8 mouse cellular contexts compared by ENCODE assay signal in the genomic region with DNA sequence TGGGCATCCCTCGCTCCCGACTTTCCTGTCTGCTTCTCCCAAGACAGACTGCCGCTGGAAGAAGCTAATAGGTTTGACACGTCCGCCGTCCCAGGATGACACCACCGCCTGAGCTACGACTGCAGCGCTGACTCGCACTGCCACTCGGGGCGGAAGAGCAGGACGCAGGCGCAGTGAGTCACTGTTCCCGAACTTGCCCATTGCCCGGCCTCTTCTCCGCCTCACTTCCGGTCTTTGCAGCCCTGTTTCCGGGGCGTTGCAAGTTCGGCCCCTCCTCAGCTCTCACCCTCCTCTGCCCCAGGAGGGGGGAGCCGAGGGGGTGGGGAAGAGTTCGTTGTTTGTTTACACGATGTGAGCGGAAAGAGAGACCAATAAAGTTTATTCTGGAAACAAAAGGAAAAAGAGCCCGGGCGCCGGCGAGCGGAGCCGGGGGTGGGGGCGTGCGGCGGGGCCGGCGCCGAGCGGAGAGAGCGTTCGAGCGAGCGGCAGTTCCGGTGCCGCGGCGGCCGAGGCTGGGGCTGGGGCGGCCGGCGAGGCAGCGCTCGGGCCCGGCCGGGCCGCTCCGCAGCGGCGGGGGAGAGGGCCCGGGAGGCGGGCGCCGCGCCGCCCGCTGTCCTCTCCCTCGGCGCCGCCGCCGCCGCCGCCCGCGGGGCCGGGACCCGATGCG. TPM values are rescaled to one million over a fixed set of nuclear protein-coding genes. Genes with fewer than 3 reads are reported as not detected.
DNase-seq lines count a peak whose midpoint lies in the region; ATAC-seq and TF ChIP-seq lines count a peak whose summit lies in the region.

No protein-coding gene starts in this region.

- H3K4me3 ChIP-seq in gastrocnemius, adult 2 months: peak overlapping the region; percentile 96
- H3K4me3 ChIP-seq in hindbrain, postnatal 0 days (ENCODE audit: low read length): peak overlapping the region; percentile 92
- peak overlapping the region; percentile 94 for H3K4me3 ChIP-seq in left cerebral cortex, adult 2 months

- no peaks in the 10 kb centered on the region for H3K36me3 ChIP-seq in hindbrain, postnatal 0 days (ENCODE audit: insufficient read depth, low read length)

- no peaks in the 10 kb centered on the region for H3K9me3 ChIP-seq in hindbrain, postnatal 0 days (ENCODE audit: low read length)

- intact Hi-C loops in gastrocnemius, adult 2 months (cut with DNase I): loop anchor here (5.0 kb wide), 1 partner anchor 115 kb away; a partner anchor contains a TSS
- intact Hi-C loops in left cerebral cortex, adult 2 months (cut with DNase I): loop anchor here (1.0 to 2.0 kb wide), 2 partner anchors 32 to 112 kb away; no protein-coding TSS in a partner anchor

- H3K9ac ChIP-seq in hindbrain, postnatal 0 days (replicated peaks; ENCODE audit: low read length): peak overlapping the region; percentile 94

- under 1% methylated on average over 54 of the region's 77 CpGs for WGBS in hindbrain, postnatal 0 days

- ATAC-seq in common myeloid progenitor, adult 5-6 weeks (replicated peaks; ENCODE audit: low read depth, poor library complexity, severe bottlenecking): peak; percentile 92
- ATAC-seq in hindbrain, postnatal 0 days: peak; percentile 99
- peak; percentile 92 for ATAC-seq in megakaryocyte, adult 5-6 weeks (ENCODE audit: poor library complexity, severe bottlenecking)

- peak overlapping the region; percentile 76 for H3K4me2 ChIP-seq in hindbrain, postnatal 0 days (ENCODE audit: low read depth, low read length)

- DNase-seq in ZHBTc4 (ENCODE audit: low read depth, low spot score): peak; percentile 99
- DNase-seq in gastrocnemius, adult 2 months: peak; percentile 98
- DNase-seq in hindbrain, postnatal 0 days (ENCODE audit: low spot score): peak; percentile 99
- peak; percentile 96 for DNase-seq in left cerebral cortex, adult 2 months (ENCODE audit: extremely low spot score in 1 of 2, low spot score in 2 of 2)
- DNase-seq in right cerebral cortex, adult 2 months (ENCODE audit: low spot score in 2 of 2): peak; percentile 95
- DNase-seq in urinary bladder, postnatal 14 days (ENCODE audit: low spot score): peak; percentile 98

- peaks cover 12% of the 10 kb centered on the region; the same call in 1 of the 2 replicates for H3K4me1 ChIP-seq in hindbrain, postnatal 0 days (ENCODE audit: insufficient read depth, low read length)

- H3K27me3 ChIP-seq in hindbrain, postnatal 0 days (ENCODE audit: insufficient read depth, low read length): no peaks in the 10 kb centered on the region

- no peak for TF ChIP-seq CTCF in gastrocnemius, adult 2 months (IDR thresholded peaks at IDR 0.05)
- peak; percentile 56; the same call in 1 of the 2 replicates for TF ChIP-seq CTCF in hindbrain, postnatal 0 days (IDR thresholded peaks at IDR 0.05; ENCODE audit: low read depth)
- peak; percentile 30 for TF ChIP-seq CTCF in left cerebral cortex, adult 2 months (IDR thresholded peaks at IDR 0.05)

- peak overlapping the region; percentile 91 for H3K27ac ChIP-seq in gastrocnemius, adult 2 months
- peak overlapping the region; percentile 97 for H3K27ac ChIP-seq in hindbrain, postnatal 0 days
- peak overlapping the region; percentile 95 for H3K27ac ChIP-seq in left cerebral cortex, adult 2 months

RNA-seq across cellular contexts. Expression of a gene that starts 0.5 kb away (rescaled TPM):
- 25.5 and 32.7 TPM in 2 replicates for total RNA-seq in common myeloid progenitor, adult 5-6 weeks (2017)
- 10 to 100 TPM; 40.1 to 63.3 TPM for total RNA-seq in gastrocnemius, adult 2 months (2021)
- 33.3 and 35.0 TPM in 2 replicates for total RNA-seq in hindbrain, postnatal 0 days (2014; rRNA removed)
- 7.9 and 9.0 TPM in 2 replicates for polyA plus RNA-seq in hindbrain, postnatal 0 days (2015; fragmentation: Nextera tagmentation; extraction: Ambion mirVana)
- total RNA-seq in left cerebral cortex, adult 2 months (2021): 10 to 100 TPM; 60.8 to 66.7 TPM
- total RNA-seq in megakaryocyte, adult 5-6 weeks (2015): 23.5 and 25.0 TPM in 2 replicates
- 31.1 and 32.4 TPM in 2 replicates for total RNA-seq in megakaryocyte, adult 5-6 weeks (2017)

RNA-seq across cellular contexts. Expression of a gene that starts 31.1 kb away (rescaled TPM):
- 1.8 TPM in 2 replicates for total RNA-seq in common myeloid progenitor, adult 5-6 weeks (2017)
- total RNA-seq in gastrocnemius, adult 2 months (2021): 1 to 10 TPM; 6.3 to 9.3 TPM
- 13.2 and 23.6 TPM in 2 replicates for total RNA-seq in hindbrain, postnatal 0 days (2014; rRNA removed)
- 5.4 and 6.5 TPM in 2 replicates for polyA plus RNA-seq in hindbrain, postnatal 0 days (2015; fragmentation: Nextera tagmentation; extraction: Ambion mirVana)
- total RNA-seq in left cerebral cortex, adult 2 months (2021): 10 to 100 TPM; 83.8 to 85.9 TPM
- total RNA-seq in megakaryocyte, adult 5-6 weeks (2015): 2.3 and 2.4 TPM in 2 replicates
- total RNA-seq in megakaryocyte, adult 5-6 weeks (2017): 0.53 and 0.77 TPM in 2 replicates

Comparison
In these comparisons a context has a peak if more than half of its experiments do, and no peak if none do; other contexts are left out.
1. Peak in every context shown above with its lines: DNase-seq, ATAC-seq, H3K4me3 ChIP-seq and H3K27ac ChIP-seq.